ENCODE assay signal across 7 mouse cellular contexts in the genomic region with DNA sequence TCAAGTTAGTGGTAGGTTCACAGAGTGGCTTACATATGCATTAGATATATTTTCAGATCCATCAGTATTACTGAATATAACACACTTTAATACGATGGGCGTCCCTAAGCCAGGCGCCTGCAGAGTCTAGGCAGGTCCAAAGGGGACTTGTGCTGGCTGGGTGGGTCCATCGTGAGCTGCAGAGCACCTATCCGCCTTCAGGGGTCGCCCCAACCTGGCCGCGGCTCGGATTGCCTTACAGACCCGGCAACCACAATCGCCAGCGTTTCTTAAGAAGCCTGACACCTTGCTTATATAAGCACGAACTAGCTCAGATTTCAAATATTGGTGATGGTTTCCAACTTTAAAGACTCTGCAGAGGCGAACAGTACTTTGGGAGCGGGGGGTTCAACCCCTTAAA.
DNase-seq lines count a peak whose midpoint lies in the region; ATAC-seq lines count a peak whose summit lies in the region.

No protein-coding gene starts in this region.

- no peaks in the 10 kb centered on the region for H3K4me1 ChIP-seq in kidney, embryonic 14.5 days (ENCODE audit: control insufficient read depth, insufficient read depth, low read length)
- 0 out of 2 replicates have a peak, but pooled peaks cover 4% of the 10 kb centered on the region for H3K4me1 ChIP-seq in lung, embryonic 15.5 days

- WGBS in kidney, embryonic 14.5 days: 15% methylated on average over 15 of the region's 15 CpGs
- WGBS in lung, embryonic 15.5 days: 12% methylated on average over 15 of the region's 15 CpGs

- H3K9me3 ChIP-seq in kidney, embryonic 14.5 days (ENCODE audit: control insufficient read depth, low read length): 0 out of 2 replicates have a peak, but pooled peaks cover 3% of the 10 kb centered on the region
- no peaks in the 10 kb centered on the region for H3K9me3 ChIP-seq in lung, embryonic 15.5 days

- H3K9ac ChIP-seq in kidney, embryonic 14.5 days (ENCODE audit: low read depth, low read length): no peak overlapping the region
- no peak overlapping the region for H3K9ac ChIP-seq in lung, embryonic 15.5 days

- no peak overlapping the region for H3K27ac ChIP-seq in kidney, embryonic 14.5 days (ENCODE audit: low read depth, low read length)
- no peak overlapping the region for H3K27ac ChIP-seq in lung, embryonic 15.5 days

- peak overlapping the region; percentile 34 for H3K4me2 ChIP-seq in kidney, embryonic 14.5 days (replicated peaks; ENCODE audit: low read depth, low read length)
- H3K4me2 ChIP-seq in lung, embryonic 15.5 days: peak overlapping the region; percentile 46

- peak; percentile 80 for DNase-seq in ES-CJ7 (ENCODE audit: low read depth, low spot score)
- peak; percentile 86 for DNase-seq in ZHBTc4 (ENCODE audit: low read depth, low spot score)
- DNase-seq in forelimb bud, embryonic 11.5 days (ENCODE audit: low read depth, low spot score): peak; percentile 62
- peak; percentile 41 for DNase-seq in ovary, postnatal 14 days (ENCODE audit: low spot score)
- peak; percentile 32 to 74 for DNase-seq in urinary bladder, postnatal 4 days (ENCODE audit: low spot score in 2 of 2)

- H3K4me3 ChIP-seq in kidney, embryonic 14.5 days (ENCODE audit: low read length): 0 out of 2 replicates have a peak overlapping the region, but pooled peaks have one; percentile 10
- peak overlapping the region; percentile 16; the same call in 1 of the 2 replicates for H3K4me3 ChIP-seq in lung, embryonic 15.5 days

- no peaks in the 10 kb centered on the region for H3K36me3 ChIP-seq in kidney, embryonic 14.5 days (ENCODE audit: control insufficient read depth, insufficient read depth, low read length)
- no peaks in the 10 kb centered on the region for H3K36me3 ChIP-seq in lung, embryonic 15.5 days

- peak; percentile 55; the same call in 1 of the 2 replicates for ATAC-seq in kidney, embryonic 14.5 days (ENCODE audit: low FRiP score, low TSS enrichment)
- ATAC-seq in lung, embryonic 15.5 days (ENCODE audit: borderline replicate concordance, extremely low read depth, low FRiP score, low TSS enrichment): no peak

- no peaks in the 10 kb centered on the region for H3K27me3 ChIP-seq in kidney, embryonic 14.5 days (ENCODE audit: control insufficient read depth, insufficient read depth, low read length)
- H3K27me3 ChIP-seq in lung, embryonic 15.5 days: no peaks in the 10 kb centered on the region
